ENCODE assay signal across 9 mouse cellular contexts in genomic region chr11:87756251-87756820, GRCm38 (mm10). TPM values are rescaled to one million over a fixed set of nuclear protein-coding genes. Genes with fewer than 3 reads are reported as not detected.
DNase-seq lines count a peak whose midpoint lies in the region; ATAC-seq lines count a peak whose summit lies in the region.
"Had no signal": no experiment of that assay in that cellular context is flagged by ENCODE, and none has a peak within 500 bp of the region (broad histone marks: within the 10 kb centered on the region; RNA-seq: fewer than 3 reads in every experiment).

No protein-coding gene starts in this region.

- no peak overlapping the region for H3K27ac ChIP-seq in embryonic facial prominence, embryonic 11.5 days (replicated peaks; ENCODE audit: low read depth, low read length)
- H3K27ac ChIP-seq in liver, embryonic 13.5 days, result peak overlapping the region; percentile 100
- H3K27ac ChIP-seq: hindbrain, embryonic 15.5 days had no signal

- WGBS in embryonic facial prominence, embryonic 11.5 days, result 91% methylated on average over 15 of the region's 15 CpGs
- 14% methylated on average over 15 of the region's 15 CpGs for WGBS in liver, embryonic 13.5 days (ENCODE audit: insufficient replicate concordance)

- H3K4me1 ChIP-seq in embryonic facial prominence, embryonic 11.5 days (ENCODE audit: control insufficient read depth, insufficient read depth, low read length), result no peaks in the 10 kb centered on the region
- H3K4me1 ChIP-seq in liver, embryonic 13.5 days (replicated peaks), result peaks cover 70% of the 10 kb centered on the region

- no peak overlapping the region for H3K9ac ChIP-seq in embryonic facial prominence, embryonic 11.5 days (replicated peaks; ENCODE audit: low read length)
- H3K9ac ChIP-seq in liver, embryonic 13.5 days, result peak overlapping the region; percentile 98
- H3K9ac ChIP-seq: hindbrain, embryonic 15.5 days had no signal

- no peak overlapping the region for H3K4me2 ChIP-seq in embryonic facial prominence, embryonic 11.5 days (ENCODE audit: low read depth, low read length)
- peak overlapping the region; percentile 88 for H3K4me2 ChIP-seq in liver, embryonic 13.5 days
- H3K4me2 ChIP-seq: hindbrain, embryonic 15.5 days had no signal

- peak; percentile 32 for DNase-seq in gastrocnemius, postnatal 25 days
- DNase-seq in gastrocnemius, postnatal 10 days, result no peak
- no peak for DNase-seq in embryonic facial prominence, embryonic 11.5 days (ENCODE audit: low spot score)
- peak; percentile 71 for DNase-seq in liver, embryonic 13.5 days
- peak; percentile 80 to 81 for DNase-seq in spleen, postnatal 10 days (ENCODE audit: low spot score in 2 of 2)
- DNase-seq in cerebellum, adult 18-20 months, result no peak
- DNase-seq in adrenal gland, postnatal 25 days, result no peak

- H3K4me3 ChIP-seq in embryonic facial prominence, embryonic 11.5 days (ENCODE audit: low read depth, low read length), result 0 out of 2 replicates have a peak overlapping the region, but pooled peaks have one; percentile 6
- H3K4me3 ChIP-seq in liver, embryonic 13.5 days (replicated peaks), result peak overlapping the region; percentile 83
- H3K4me3 ChIP-seq: hindbrain, embryonic 15.5 days had no signal

- no peaks in the 10 kb centered on the region for H3K36me3 ChIP-seq in embryonic facial prominence, embryonic 11.5 days (replicated peaks; ENCODE audit: control insufficient read depth, insufficient read depth, low read depth, low read length)
- peaks cover 23% of the 10 kb centered on the region for H3K36me3 ChIP-seq in liver, embryonic 13.5 days
- H3K36me3 ChIP-seq: hindbrain, embryonic 15.5 days had no signal

- ATAC-seq in embryonic facial prominence, embryonic 11.5 days (replicated peaks; ENCODE audit: insufficient number of reproducible peaks, low FRiP score, low TSS enrichment, low read depth), result no peak
- peak; percentile 24 for ATAC-seq in liver, embryonic 13.5 days (ENCODE audit: low read depth)
- ATAC-seq in cerebellum, adult (ENCODE audit: insufficient number of reproducible peaks, low FRiP score, low TSS enrichment), result no peak

- no peaks in the 10 kb centered on the region for H3K9me3 ChIP-seq in embryonic facial prominence, embryonic 11.5 days (replicated peaks; ENCODE audit: control insufficient read depth, low read length)
- H3K9me3 ChIP-seq in liver, embryonic 13.5 days (replicated peaks), result no peaks in the 10 kb centered on the region
- H3K9me3 ChIP-seq: hindbrain, embryonic 15.5 days had no signal

- peaks cover 15% of the 10 kb centered on the region for H3K27me3 ChIP-seq in embryonic facial prominence, embryonic 11.5 days (ENCODE audit: control insufficient read depth, insufficient read depth, low read length)
- H3K27me3 ChIP-seq in liver, embryonic 13.5 days, result peaks cover 13% of the 10 kb centered on the region
- H3K27me3 ChIP-seq: hindbrain, embryonic 15.5 days had no signal

RNA-seq across cellular contexts. Expression of gene Tspoap1, which starts 4.0 kb away (rescaled TPM):
- total RNA-seq in gastrocnemius, postnatal 25 days (2021), result under 1 TPM in 1 of 2 experiments, not detected in 1; 0.08 TPM
- under 1 TPM; 0.27 to 0.38 TPM for total RNA-seq in gastrocnemius, postnatal 10 days (2021)
- 1.5 and 3.5 TPM in 2 replicates for polyA plus RNA-seq in embryonic facial prominence, embryonic 11.5 days (2014; fragmentation: Nextera tagmentation; extraction: Ambion mirVana)
- 2.7 and 3.1 TPM in 2 replicates for polyA plus RNA-seq in liver, embryonic 13.5 days (2015; fragmentation: Nextera tagmentation; extraction: Ambion mirVana)
- total RNA-seq in adrenal gland, postnatal 25 days (2021), result 7.4 and 9.4 TPM in 2 replicates

RNA-seq across cellular contexts. Expression of gene Supt4a, which starts 19.0 kb away (rescaled TPM):
- 10 to 100 TPM; 31.6 to 31.7 TPM for total RNA-seq in gastrocnemius, postnatal 25 days (2021)
- total RNA-seq in gastrocnemius, postnatal 10 days (2021), result 10 to 100 TPM; 38.6 to 42.6 TPM
- 174 and 180 TPM in 2 replicates for polyA plus RNA-seq in embryonic facial prominence, embryonic 11.5 days (2014; fragmentation: Nextera tagmentation; extraction: Ambion mirVana)
- polyA plus RNA-seq in liver, embryonic 13.5 days (2015; fragmentation: Nextera tagmentation; extraction: Ambion mirVana), result 219 and 233 TPM in 2 replicates
- 59.0 and 84.6 TPM in 2 replicates for total RNA-seq in adrenal gland, postnatal 25 days (2021)

RNA-seq across cellular contexts. Expression of gene Mpo, which starts 37.0 kb away (rescaled TPM):
- total RNA-seq in gastrocnemius, postnatal 25 days (2021), result not detected
- 1 to 10 TPM in 1 of 2 experiments, not detected in 1; 4.4 TPM for total RNA-seq in gastrocnemius, postnatal 10 days (2021)
- polyA plus RNA-seq in embryonic facial prominence, embryonic 11.5 days (2014; fragmentation: Nextera tagmentation; extraction: Ambion mirVana), result 6.1 and 7.2 TPM in 2 replicates
- 276 and 298 TPM in 2 replicates for polyA plus RNA-seq in liver, embryonic 13.5 days (2015; fragmentation: Nextera tagmentation; extraction: Ambion mirVana)
- total RNA-seq in adrenal gland, postnatal 25 days (2021), result not detected in 2 replicates

Comparison
In these comparisons a context has a peak if more than half of its experiments do, and no peak if none do; other contexts are left out.
1. DNase-seq: peak in gastrocnemius, postnatal 25 days (single experiment), liver, embryonic 13.5 days (single experiment) and spleen, postnatal 10 days (2 of 2); none in gastrocnemius, postnatal 10 days (single experiment), embryonic facial prominence, embryonic 11.5 days (single experiment), cerebellum, adult 18-20 months (0 of 2) and adrenal gland, postnatal 25 days (single experiment).